Comparison of ENCODE assay signal across 8 mouse cellular contexts in the genomic region with DNA sequence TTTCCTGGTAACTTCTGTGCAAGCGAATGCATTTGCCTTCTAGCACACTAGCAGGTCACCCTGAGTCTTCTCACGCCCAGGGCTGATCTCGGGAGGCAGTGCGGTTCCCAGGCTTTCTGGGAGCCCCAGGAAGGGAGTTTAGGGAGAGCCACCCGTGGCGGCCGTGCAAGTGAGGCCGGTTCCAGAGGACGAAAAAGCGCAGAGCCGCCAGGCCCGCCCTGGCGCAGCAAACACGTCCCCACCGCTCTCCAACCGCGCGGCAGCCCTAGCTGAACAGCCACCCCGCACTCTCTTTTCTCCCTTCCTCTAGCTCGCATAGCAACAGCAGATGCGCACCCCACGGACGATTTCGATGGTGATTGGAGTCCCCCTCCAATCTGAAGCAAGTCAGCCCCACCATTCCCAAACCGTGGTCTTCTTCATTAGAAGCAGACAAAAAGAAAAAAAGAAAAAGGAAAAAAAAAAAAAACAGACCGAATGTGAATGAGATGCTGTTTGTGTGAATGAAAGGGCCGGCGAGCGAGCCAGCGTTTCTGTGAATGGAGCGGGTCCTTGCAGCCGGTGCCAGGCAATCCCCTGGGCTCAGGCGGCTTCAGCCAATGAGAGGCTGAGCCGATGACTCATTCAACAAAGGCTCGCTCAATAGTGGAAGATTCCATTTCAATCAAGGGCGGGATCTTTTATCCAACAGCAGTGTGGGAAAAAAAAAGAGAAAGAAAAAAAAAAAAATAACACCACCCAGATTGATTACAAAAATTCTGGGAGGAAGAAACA. TPM values are rescaled to one million over a fixed set of nuclear protein-coding genes. Genes with fewer than 3 reads are reported as not detected.
DNase-seq lines count a peak whose midpoint lies in the region; ATAC-seq lines count a peak whose summit lies in the region.

TSS of gene Shc3 (minus strand) at position 509 of the 774 bp plus-strand sequence.

- peak within 1 kb of the TSS; percentile 69 for H3K4me3 ChIP-seq in hindbrain, embryonic 16.5 days (ENCODE audit: low read length)

- peak; percentile 85 for DNase-seq in ZHBTc4 (ENCODE audit: low read depth, low spot score)
- peak; percentile 72 to 73 for DNase-seq in cerebellum, postnatal 36 days
- peak; percentile 74 to 85 for DNase-seq in frontal cortex, postnatal 36 days (ENCODE audit: low spot score in 2 of 2)
- peak; percentile 74 to 87 for DNase-seq in left cerebral cortex, adult 18-20 months (ENCODE audit: low spot score in 2 of 2)
- peak; percentile 52 for DNase-seq in lung, postnatal 25 days (ENCODE audit: low spot score)
- DNase-seq in right cerebral cortex, postnatal 36 days (ENCODE audit: low spot score in 2 of 2) = peak; percentile 86 to 89
- DNase-seq in thymus, postnatal 0 days (ENCODE audit: low spot score) = no peak

- H3K4me1 ChIP-seq in hindbrain, embryonic 16.5 days (ENCODE audit: control insufficient read depth, insufficient read depth, low read depth, low read length) = peaks cover 31% of the 10 kb centered on the region

- H3K27ac ChIP-seq in hindbrain, embryonic 16.5 days (ENCODE audit: low read depth, low read length) = peak within 1 kb of the TSS; percentile 82

- under 1% methylated on average over 36 of the region's 36 CpGs for WGBS in hindbrain, embryonic 16.5 days

- ATAC-seq in hindbrain, embryonic 16.5 days = peak; percentile 94

- H3K9me3 ChIP-seq in hindbrain, embryonic 16.5 days (ENCODE audit: control insufficient read depth, low read length) = no peaks in the 10 kb centered on the region

- H3K9ac ChIP-seq in hindbrain, embryonic 16.5 days (ENCODE audit: low read depth, low read length) = peak within 1 kb of the TSS; percentile 57

- H3K4me2 ChIP-seq in hindbrain, embryonic 16.5 days (ENCODE audit: low read length) = peak within 1 kb of the TSS; percentile 93

- H3K36me3 ChIP-seq in hindbrain, embryonic 16.5 days (ENCODE audit: control insufficient read depth, insufficient read depth, low read length) = no peaks in the 10 kb centered on the region

- peaks cover 5% of the 10 kb centered on the region; the same call in 1 of the 2 replicates for H3K27me3 ChIP-seq in hindbrain, embryonic 16.5 days (replicated peaks; ENCODE audit: control insufficient read depth, insufficient read depth, low read length)

RNA-seq across cellular contexts. Expression of gene Shc3, which starts in this region (rescaled TPM):
- 4.4 and 6.9 TPM in 2 replicates for polyA plus RNA-seq in hindbrain, embryonic 16.5 days (2015; fragmentation: Nextera tagmentation; extraction: Ambion mirVana)
- 100 to 1,000 TPM; 203 to 207 TPM for total RNA-seq in left cerebral cortex, adult 18-20 months (2021)
- 0.52 and 0.59 TPM in 2 replicates for polyA plus RNA-seq in thymus, postnatal 0 days (2015; fragmentation: Nextera tagmentation; extraction: Ambion mirVana)
